ENCODE assay signal across 8 mouse cellular contexts in the genomic region with DNA sequence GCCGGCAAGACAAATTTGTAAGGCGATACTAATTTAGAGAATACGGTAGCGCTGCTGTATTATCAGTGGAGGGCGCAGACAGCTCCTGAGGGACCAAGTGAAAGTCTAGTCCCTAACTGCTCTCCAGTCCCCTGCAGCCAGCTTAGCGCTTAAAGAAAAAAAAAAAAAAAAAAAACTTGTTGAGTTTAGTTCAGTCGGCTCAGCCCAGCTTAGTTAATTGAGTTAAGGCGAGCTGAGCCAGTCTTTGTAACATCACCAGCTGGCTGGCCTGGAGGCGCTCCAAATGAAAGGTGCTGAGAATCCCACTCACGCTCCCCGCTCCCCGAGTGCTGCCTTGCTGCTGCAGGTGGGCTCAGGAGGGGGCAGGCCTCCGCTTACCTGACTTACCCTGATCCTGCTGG.
A peak's percentile ranks its signal among the peaks of the same experiment; 100 is the strongest.
DNase-seq lines count a peak whose midpoint lies in the region; ATAC-seq lines count a peak whose summit lies in the region.

No protein-coding gene starts in this region.

- peak; percentile 63 to 69 for DNase-seq in cerebellum, postnatal 10 days
- DNase-seq in cerebellum, adult 9-10 months: no peak
- peak; percentile 46 for DNase-seq in R1 (ENCODE audit: low read depth, low spot score)
- DNase-seq in heart, postnatal 4 days: peak; percentile 46
- peak; percentile 38 for DNase-seq in layer of hippocampus, adult 9-11 months
- peak; percentile 71 for DNase-seq in retina, embryonic 14.5 days (ENCODE audit: low spot score)
- no peak for DNase-seq in thymus, postnatal 10 days (ENCODE audit: low spot score in 2 of 2)

- no peak for ATAC-seq in monocyte, adult 5-6 weeks (replicated peaks; ENCODE audit: insufficient number of reproducible peaks, low FRiP score, low TSS enrichment, poor library complexity, severe bottlenecking)

Comparison
In these comparisons a context has a peak if more than half of its experiments do, and no peak if none do; other contexts are left out.
1. DNase-seq: peak in cerebellum, postnatal 10 days (2 of 2), R1 (single experiment), heart, postnatal 4 days (single experiment), layer of hippocampus, adult 9-11 months (single experiment) and retina, embryonic 14.5 days (single experiment); none in cerebellum, adult 9-10 months (single experiment) and thymus, postnatal 10 days (0 of 2).